Mouse (Mus musculus): ENCODE results near the gene Gm8279.
"Not testable (repeated sequence)": the region's sequence is repeated elsewhere in the genome, so short reads cannot be mapped to it uniquely, and the experiment has no call there.

Gm8279 gene

GRCm38 (mm10) chr14:5131219-5131618 is at the start of gene Gm8279:
TSS of gene Gm8279 (plus strand) at chr14:5131519.
- not testable (repeated sequence) for DNase-seq (ENCODE audit: low spot score in 2 of 2)

DNA sequence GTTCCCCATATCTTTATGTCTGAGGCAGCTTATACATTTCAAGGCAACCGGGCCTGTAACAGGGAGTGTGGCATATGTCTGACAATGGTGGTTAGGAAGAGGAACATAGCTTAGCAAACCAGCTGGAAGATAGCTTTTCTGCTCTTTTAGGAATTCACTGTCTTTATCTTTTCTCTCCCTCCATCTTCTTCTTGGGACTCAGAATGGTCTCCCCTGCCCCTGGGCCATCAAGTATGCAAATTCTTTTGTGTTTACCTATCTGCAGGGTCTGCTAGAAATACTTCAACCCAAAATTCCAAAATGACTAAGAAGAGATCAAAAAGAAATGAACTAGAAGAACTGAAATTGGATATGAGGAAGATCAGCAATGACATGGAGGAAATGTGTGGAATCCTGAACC is 32.9 kb downstream of the Gm8279 start, which contains the start of gene Gm3317:
TSS of gene Gm3317 (plus strand) at position 301 of the 400 bp plus-strand sequence.
- DNase-seq (ENCODE audit: low spot score in 2 of 2): not testable (repeated sequence)

GRCm38 (mm10) chr14:5185493-5185892 is 54.2 kb downstream of the Gm8279 start, which contains the start of gene Gm8271:
TSS of gene Gm8271 (plus strand) at chr14:5185793.
- DNase-seq (ENCODE audit: low spot score in 2 of 2): not testable (repeated sequence)
